20 mouse cellular contexts compared by ENCODE assay signal in genomic region chr1:169139184-169139486, GRCm38 (mm10).
DNase-seq lines count a peak whose midpoint lies in the region; ATAC-seq and TF ChIP-seq lines count a peak whose summit lies in the region.
"Had no signal": no experiment of that assay in that cellular context is flagged by ENCODE, and none has a peak within 500 bp of the region (broad histone marks: within the 10 kb centered on the region; RNA-seq: fewer than 3 reads in every experiment).

No protein-coding gene starts in this region.

- no peak for ATAC-seq in neural tube, embryonic 11.5 days (ENCODE audit: insufficient read depth, low FRiP score, low TSS enrichment)
- no peak for ATAC-seq in neural tube, embryonic 15.5 days (ENCODE audit: low FRiP score)
- peak; percentile 69 for ATAC-seq in midbrain, embryonic 13.5 days
- ATAC-seq: CD4-positive, CD25-positive, alpha-beta regulatory T cell, adult 4 months; forebrain, embryonic 14.5 days had no signal

- no peaks in the 10 kb centered on the region for H3K9me3 ChIP-seq in neural tube, embryonic 11.5 days (ENCODE audit: control insufficient read depth, low read length)
- H3K9me3 ChIP-seq in neural tube, embryonic 15.5 days (replicated peaks) = no peaks in the 10 kb centered on the region
- peaks cover 5% of the 10 kb centered on the region; the same call in 1 of the 2 replicates for H3K9me3 ChIP-seq in midbrain, embryonic 13.5 days
- H3K9me3 ChIP-seq in embryonic facial prominence, embryonic 10.5 days = no peaks in the 10 kb centered on the region
- H3K9me3 ChIP-seq: embryonic facial prominence, embryonic 12.5 days; heart, embryonic 12.5 days; lung, embryonic 15.5 days had no signal

- no peak overlapping the region for H3K4me2 ChIP-seq in neural tube, embryonic 11.5 days (ENCODE audit: low read depth)
- H3K4me2 ChIP-seq in neural tube, embryonic 15.5 days = no peak overlapping the region
- H3K4me2 ChIP-seq in midbrain, embryonic 13.5 days (replicated peaks) = no peak overlapping the region
- H3K4me2 ChIP-seq: embryonic facial prominence, embryonic 12.5 days; heart, embryonic 12.5 days; limb, embryonic 13.5 days; liver, embryonic 11.5 days; lung, embryonic 15.5 days had no signal

- no peak for TF ChIP-seq CTCF in kidney, adult 2 months (conservative IDR thresholded peaks at IDR 0.05; ENCODE audit: insufficient read depth, insufficient read length, low read depth, low read length)

- H3K4me1 ChIP-seq in kidney, adult 2 months (ENCODE audit: control insufficient read depth, insufficient read depth, low read length) = no peaks in the 10 kb centered on the region
- peaks cover 3% of the 10 kb centered on the region for H3K4me1 ChIP-seq in neural tube, embryonic 11.5 days (ENCODE audit: control insufficient read depth, insufficient read depth, low read length)
- peaks cover 10% of the 10 kb centered on the region; the same call in 1 of the 2 replicates for H3K4me1 ChIP-seq in neural tube, embryonic 15.5 days
- peaks cover 16% of the 10 kb centered on the region for H3K4me1 ChIP-seq in midbrain, embryonic 13.5 days (replicated peaks)
- H3K4me1 ChIP-seq in embryonic facial prominence, embryonic 10.5 days = peaks cover 3% of the 10 kb centered on the region; the same call in 1 of the 2 replicates
- H3K4me1 ChIP-seq: embryonic facial prominence, embryonic 12.5 days; limb, embryonic 13.5 days; lung, embryonic 15.5 days had no signal

- WGBS in kidney, adult 2 months = 25% methylated on average over 2 of the region's 2 CpGs
- WGBS in neural tube, embryonic 11.5 days = 26% methylated on average over 2 of the region's 2 CpGs
- WGBS in neural tube, embryonic 15.5 days = 18% methylated on average over 2 of the region's 2 CpGs
- WGBS in midbrain, embryonic 13.5 days = 21% methylated on average over 2 of the region's 2 CpGs
- WGBS in embryonic facial prominence, embryonic 10.5 days = 76% methylated on average over 2 of the region's 2 CpGs

- no peaks in the 10 kb centered on the region for H3K36me3 ChIP-seq in kidney, adult 2 months (ENCODE audit: control insufficient read depth, insufficient read depth, low read length)
- H3K36me3 ChIP-seq in neural tube, embryonic 11.5 days (ENCODE audit: control insufficient read depth, insufficient read depth, low read length) = no peaks in the 10 kb centered on the region
- H3K36me3 ChIP-seq in neural tube, embryonic 15.5 days = no peaks in the 10 kb centered on the region
- no peaks in the 10 kb centered on the region for H3K36me3 ChIP-seq in midbrain, embryonic 13.5 days
- H3K36me3 ChIP-seq in embryonic facial prominence, embryonic 10.5 days (replicated peaks) = no peaks in the 10 kb centered on the region
- H3K36me3 ChIP-seq: embryonic facial prominence, embryonic 12.5 days; heart, embryonic 12.5 days; limb, embryonic 13.5 days; lung, embryonic 15.5 days had no signal

- H3K4me3 ChIP-seq in kidney, adult 2 months (ENCODE audit: insufficient read depth, low read depth, low read length) = no peak overlapping the region
- H3K4me3 ChIP-seq in neural tube, embryonic 11.5 days (ENCODE audit: low read depth, low read length) = no peak overlapping the region
- H3K4me3 ChIP-seq in neural tube, embryonic 15.5 days (replicated peaks) = no peak overlapping the region
- no peak overlapping the region for H3K4me3 ChIP-seq in midbrain, embryonic 13.5 days (replicated peaks)
- no peak overlapping the region for H3K4me3 ChIP-seq in embryonic facial prominence, embryonic 10.5 days
- H3K4me3 ChIP-seq: embryonic facial prominence, embryonic 12.5 days; heart, adult 2 months; heart, embryonic 12.5 days; layer of hippocampus, adult 2 months; limb, embryonic 13.5 days; lung, embryonic 15.5 days had no signal

- H3K27me3 ChIP-seq in kidney, adult 2 months (replicated peaks; ENCODE audit: control insufficient read depth, insufficient read depth, low read length) = no peaks in the 10 kb centered on the region
- no peaks in the 10 kb centered on the region for H3K27me3 ChIP-seq in neural tube, embryonic 11.5 days (ENCODE audit: control insufficient read depth, insufficient read depth, low read length)
- H3K27me3 ChIP-seq in neural tube, embryonic 15.5 days (replicated peaks) = no peaks in the 10 kb centered on the region
- no peaks in the 10 kb centered on the region for H3K27me3 ChIP-seq in midbrain, embryonic 13.5 days
- H3K27me3 ChIP-seq in embryonic facial prominence, embryonic 10.5 days (replicated peaks; ENCODE audit: low read depth, poor library complexity, severe bottlenecking) = no peaks in the 10 kb centered on the region
- H3K27me3 ChIP-seq: embryonic facial prominence, embryonic 12.5 days; heart, embryonic 12.5 days; lung, embryonic 15.5 days had no signal

- peak overlapping the region; percentile 68; the same call in 1 of the 2 replicates for H3K27ac ChIP-seq in kidney, adult 2 months (ENCODE audit: insufficient read depth, low read depth, low read length)
- H3K27ac ChIP-seq in neural tube, embryonic 11.5 days (ENCODE audit: low read depth, low read length) = 0 out of 2 replicates have a peak overlapping the region, but pooled peaks have one; percentile 10
- H3K27ac ChIP-seq in neural tube, embryonic 15.5 days (replicated peaks) = no peak overlapping the region
- peak overlapping the region; percentile 74 for H3K27ac ChIP-seq in midbrain, embryonic 13.5 days
- H3K27ac ChIP-seq in embryonic facial prominence, embryonic 10.5 days (replicated peaks) = no peak overlapping the region
- H3K27ac ChIP-seq: embryonic facial prominence, embryonic 12.5 days; heart, adult 2 months; layer of hippocampus, adult 2 months; limb, embryonic 13.5 days; lung, embryonic 15.5 days had no signal

- DNase-seq in kidney, adult 2 months = no peak
- no peak for DNase-seq in kidney, postnatal 10 days
- no peak for DNase-seq in neural tube, embryonic 11.5 days (ENCODE audit: low spot score)
- DNase-seq in embryonic facial prominence, embryonic 10.5 days (ENCODE audit: low spot score) = no peak
- no peak for DNase-seq in heart, adult 18-20 months
- DNase-seq: cerebellum, adult 18-20 months; gastrocnemius, postnatal 36 days; heart, adult 2 months; right cerebral cortex, postnatal 14 days; thymus, postnatal 4 days had no signal

- H3K9ac ChIP-seq in neural tube, embryonic 11.5 days (ENCODE audit: low read length) = no peak overlapping the region
- no peak overlapping the region for H3K9ac ChIP-seq in neural tube, embryonic 15.5 days (replicated peaks)
- no peak overlapping the region for H3K9ac ChIP-seq in midbrain, embryonic 13.5 days (replicated peaks)
- H3K9ac ChIP-seq: embryonic facial prominence, embryonic 12.5 days; heart, embryonic 12.5 days; limb, embryonic 13.5 days; lung, embryonic 15.5 days had no signal

- no peak for TF ChIP-seq POLR2A in kidney, adult 2 months (IDR thresholded peaks at IDR 0.05; ENCODE audit: low read depth, low read length)

Comparison
In these comparisons a context has a peak if more than half of its experiments do, and no peak if none do; other contexts are left out.
1. H3K27ac ChIP-seq: peak in kidney, adult 2 months (single experiment), neural tube, embryonic 11.5 days (single experiment) and midbrain, embryonic 13.5 days (single experiment); none in neural tube, embryonic 15.5 days (single experiment) and embryonic facial prominence, embryonic 10.5 days (single experiment).